Mouse (Mus musculus) G1E (cell line): ENCODE results near the gene Ripk1.

Source experiments
- CTCF ChIP-seq: IDR thresholded peaks from 2 replicates; pipeline ENCODE4 v1.5.1; 2012; ENCODE audit warnings: low read depth, low read length, inconsistent platforms, mixed read lengths
- GATA1 ChIP-seq: IDR thresholded peaks from 2 replicates; pipeline ENCODE4 v1.6.1; 2012; ENCODE audit warnings: borderline replicate concordance, low read length, inconsistent platforms, mixed read lengths
- GATA2 ChIP-seq: IDR thresholded peaks from 2 replicates; pipeline ENCODE4 v1.6.1; 2012; ENCODE audit warnings: low read depth, low read length, inconsistent platforms, borderline replicate concordance
- TAL1 ChIP-seq: conservative IDR thresholded peaks from 2 replicates; pipeline ENCODE4 v1.6.1; 2012; ENCODE audit warnings: low read depth, low read length, inconsistent platforms, mixed read lengths

- TF ChIP-seq CTCF (no peak), GATA1 (no peak), GATA2 (no peak), TAL1 (no peak)
Observed at GRCm38 (mm10) chr13:34077492-34078271, 75.5 kb downstream of the Ripk1 start, which contains the start of gene Tubb2a.
